Mouse (Mus musculus): ENCODE results near the gene Lman2. TPM values are rescaled to one million over a fixed set of nuclear protein-coding genes. Genes with fewer than 3 reads are reported as not detected.

Lman2 gene
- polyA plus RNA-seq, 1 experiment from 2014 or later = 85.4 TPM

DNA sequence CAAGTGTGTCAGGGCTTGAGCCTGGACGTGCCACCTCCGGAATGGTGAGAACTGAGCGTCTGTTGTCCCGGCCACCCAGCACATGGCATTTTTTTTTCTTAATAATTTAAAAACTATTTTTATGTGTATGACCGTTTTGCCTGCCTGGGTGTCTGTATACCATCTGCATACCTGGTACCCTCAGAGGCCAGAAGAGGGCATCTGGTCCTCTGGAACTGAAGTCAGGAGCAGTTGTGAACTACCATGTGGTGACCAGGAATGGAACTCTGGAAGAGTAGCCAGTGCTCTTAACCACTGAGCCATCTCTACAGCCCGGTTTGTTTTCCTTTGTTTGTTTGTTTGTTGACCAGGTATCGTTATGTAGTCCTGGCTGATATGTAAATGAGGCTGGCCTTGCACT, 5.8 kb upstream of the Lman2 start:
- ATAC-seq = no peak

DNA sequence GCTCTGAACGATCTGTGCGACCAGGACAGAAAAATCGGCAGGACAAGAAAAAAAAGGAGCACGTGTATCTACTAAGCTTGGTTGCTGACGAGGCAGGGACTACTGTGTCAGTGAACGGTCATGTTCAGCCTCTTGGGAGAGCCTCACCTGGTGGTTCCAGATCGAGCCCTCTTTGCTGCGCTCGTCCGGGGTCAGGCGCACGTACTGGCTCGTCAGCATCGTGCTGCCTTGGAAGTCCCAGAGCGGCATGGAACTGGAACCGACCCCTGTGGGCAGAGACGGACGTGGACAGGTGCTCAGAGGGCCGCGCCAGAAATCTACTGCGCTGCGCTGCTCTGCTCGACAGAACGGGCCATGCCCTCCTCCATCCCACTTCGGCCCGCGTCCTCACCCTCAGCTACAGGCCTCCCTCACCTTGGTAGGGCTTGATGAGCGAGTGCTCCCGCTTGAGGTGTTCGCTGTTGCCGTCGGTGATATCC, 570 bp downstream of the Lman2 start:
- under 1% methylated on average over 32 of the region's 32 CpGs for WGBS (ENCODE audit: insufficient replicate concordance)

More for the DNA sequence above, 5.8 kb upstream of the Lman2 start:
- no peak overlapping the region for H3K4me2 ChIP-seq
- H3K36me3 ChIP-seq = no peaks in the 10 kb centered on the region
- WGBS (ENCODE audit: insufficient replicate concordance) = 65% methylated on average over 7 of the region's 7 CpGs
- H3K27ac ChIP-seq = no peak overlapping the region
- no peak overlapping the region for H3K9ac ChIP-seq
- H3K9me3 ChIP-seq (replicated peaks) = no peaks in the 10 kb centered on the region
- H3K4me3 ChIP-seq = no peak overlapping the region
- H3K27me3 ChIP-seq (replicated peaks) = peaks cover 14% of the 10 kb centered on the region; the same call in 1 of the 2 replicates
- H3K4me1 ChIP-seq = peaks cover 38% of the 10 kb centered on the region

DNA sequence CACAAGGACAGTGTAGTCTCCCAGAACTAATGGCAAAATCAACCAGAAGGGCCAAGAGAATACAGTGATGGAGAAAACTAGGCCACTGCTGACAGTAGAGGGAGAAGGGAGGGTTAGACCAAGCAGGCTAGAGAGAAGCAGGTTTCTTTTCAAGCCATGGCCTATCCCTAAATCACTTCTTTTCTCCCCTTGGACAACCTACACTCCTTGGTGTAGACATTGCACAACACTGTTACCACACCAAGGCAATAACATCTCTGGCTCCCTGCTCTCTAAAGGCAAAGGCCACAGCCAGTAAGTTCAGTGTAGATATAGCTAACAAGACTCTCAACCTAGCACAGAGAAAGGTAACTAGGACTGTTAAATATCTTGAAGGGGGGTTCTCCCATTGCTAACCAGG, 1.4 kb downstream of the Lman2 start:
- peak overlapping the region; percentile 89 for H3K4me3 ChIP-seq
- no peak overlapping the region; the same call in 1 of the 2 replicates for H3K27ac ChIP-seq
- H3K36me3 ChIP-seq = peaks cover 55% of the 10 kb centered on the region
- no peaks in the 10 kb centered on the region for H3K27me3 ChIP-seq (replicated peaks)
- ATAC-seq = no peak
- peaks cover 43% of the 10 kb centered on the region for H3K4me1 ChIP-seq
- H3K4me2 ChIP-seq = peak overlapping the region; percentile 86
- H3K9ac ChIP-seq = peak overlapping the region; percentile 92
- H3K9me3 ChIP-seq (replicated peaks) = no peaks in the 10 kb centered on the region

More for the DNA sequence above, 570 bp downstream of the Lman2 start:
- peak; percentile 44 for ATAC-seq
- H3K4me3 ChIP-seq = peak overlapping the region; percentile 89
- no peaks in the 10 kb centered on the region for H3K27me3 ChIP-seq (replicated peaks)
- peaks cover 46% of the 10 kb centered on the region for H3K36me3 ChIP-seq
- H3K9ac ChIP-seq = peak overlapping the region; percentile 92
- peak overlapping the region; percentile 96 for H3K27ac ChIP-seq
- no peaks in the 10 kb centered on the region for H3K9me3 ChIP-seq (replicated peaks)
- H3K4me1 ChIP-seq = peaks cover 46% of the 10 kb centered on the region
- peak overlapping the region; percentile 86 for H3K4me2 ChIP-seq

DNA sequence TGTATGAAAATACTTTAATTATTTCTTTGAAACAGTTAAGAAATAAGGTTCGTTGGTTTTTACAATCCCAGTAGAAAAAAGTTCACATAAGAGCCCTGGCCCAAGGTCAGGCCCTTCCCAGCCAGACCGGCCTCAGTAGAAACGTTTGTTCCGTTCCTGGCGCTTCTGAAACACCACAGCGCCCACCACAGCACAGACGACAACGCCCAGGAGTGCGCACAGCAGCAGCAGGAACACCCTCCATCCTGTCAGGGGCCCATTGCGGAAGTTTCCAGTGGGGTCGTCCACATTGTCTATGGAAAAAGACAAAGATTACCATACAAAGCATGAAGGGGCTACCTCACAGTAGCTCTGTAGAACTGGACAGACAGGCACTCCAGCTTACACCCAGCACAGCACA, 15.8 kb downstream of the Lman2 start:
- Histone ChIP-seq H3K27me3 (replicated peaks) (no peaks in the 10 kb centered on the region), H3K4me1 (0 out of 2 replicates have a peak, but pooled peaks cover 7% of the 10 kb centered on the region)
- no peak for ATAC-seq

DNA sequence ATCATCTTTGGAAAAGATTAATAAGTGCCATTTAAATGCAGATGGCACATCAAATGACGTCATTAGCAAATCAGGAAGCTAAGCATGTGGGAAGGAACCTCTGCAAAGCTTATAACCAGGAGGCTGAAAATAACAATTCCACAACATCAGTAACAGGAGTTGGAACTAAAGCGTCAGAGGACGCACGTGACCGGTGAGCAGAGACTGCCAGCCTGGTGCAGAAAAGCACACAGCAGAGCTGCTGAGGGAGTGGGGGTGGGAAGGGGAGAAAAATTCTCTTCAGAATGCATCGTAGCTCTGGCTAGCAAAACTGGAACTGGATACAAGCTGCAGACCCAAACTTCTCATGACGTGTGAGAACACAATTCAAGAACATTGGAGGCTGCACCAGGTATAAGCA, 18.3 kb downstream of the Lman2 start:
- Histone ChIP-seq H3K4me2 (no peak overlapping the region), H3K36me3 (peaks cover 57% of the 10 kb centered on the region), H3K27ac (no peak overlapping the region), H3K9me3 (replicated peaks) (no peaks in the 10 kb centered on the region), H3K27me3 (replicated peaks) (no peaks in the 10 kb centered on the region), H3K4me1 (peaks cover 11% of the 10 kb centered on the region), H3K4me3 (no peak overlapping the region), H3K9ac (no peak overlapping the region)
- no peak for ATAC-seq
- WGBS (ENCODE audit: insufficient replicate concordance) = 79% methylated on average over 7 of the region's 7 CpGs

More for the DNA sequence above, 15.8 kb downstream of the Lman2 start:
- no peak overlapping the region for H3K4me3 ChIP-seq
- no peak overlapping the region for H3K27ac ChIP-seq
- no peak overlapping the region for H3K4me2 ChIP-seq
- H3K9ac ChIP-seq = no peak overlapping the region
- 73% methylated on average over 11 of the region's 11 CpGs for WGBS (ENCODE audit: insufficient replicate concordance)
- peaks cover 82% of the 10 kb centered on the region for H3K36me3 ChIP-seq
- H3K9me3 ChIP-seq (replicated peaks) = no peaks in the 10 kb centered on the region

DNA sequence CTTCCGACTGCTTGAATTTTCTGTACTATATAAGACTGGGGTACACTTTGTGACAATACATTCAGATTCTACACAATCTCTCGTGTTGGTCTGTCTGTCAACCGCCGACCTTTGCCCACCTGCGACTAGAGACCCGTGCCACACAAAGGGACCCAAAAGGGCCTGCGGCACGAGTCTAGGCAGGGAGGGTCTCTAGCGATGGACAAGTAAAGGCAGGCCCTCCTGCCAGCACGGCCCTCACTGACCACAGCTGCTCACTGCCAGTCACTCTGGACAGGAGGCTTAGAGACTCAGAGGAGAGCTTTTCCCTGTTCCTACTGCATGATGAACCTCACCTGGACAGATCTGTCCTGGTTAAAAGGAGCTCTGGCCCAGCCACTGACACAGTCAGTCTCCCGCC, 20.1 kb downstream of the Lman2 start:
- ATAC-seq = no peak
- no peak overlapping the region for H3K9ac ChIP-seq
- WGBS (ENCODE audit: insufficient replicate concordance) = 48% methylated on average over 11 of the region's 11 CpGs

DNA sequence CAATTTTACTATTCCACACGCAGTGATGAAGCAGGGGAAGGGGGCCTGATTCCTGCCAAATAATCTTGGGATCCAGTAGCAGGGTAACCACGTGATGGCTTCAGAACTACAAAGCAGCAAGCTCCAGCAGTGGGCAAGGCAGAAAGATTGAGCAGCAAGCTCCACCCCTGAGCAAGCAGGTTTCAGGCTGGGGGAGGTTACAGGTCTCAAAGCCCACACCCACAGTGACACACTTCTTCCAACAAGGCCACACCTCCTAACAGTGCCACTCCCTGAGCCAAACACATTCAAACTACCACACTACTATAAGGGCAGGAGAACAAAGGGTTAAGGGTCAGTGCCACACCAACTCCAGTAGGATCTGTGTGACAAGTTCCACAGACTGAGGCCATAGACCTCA, 23.3 kb downstream of the Lman2 start:
- 31% methylated on average over 2 of the region's 2 CpGs for WGBS (ENCODE audit: insufficient replicate concordance)
- Histone ChIP-seq H3K36me3 (peaks cover 7% of the 10 kb centered on the region), H3K4me3 (no peak overlapping the region), H3K4me1 (peaks cover 28% of the 10 kb centered on the region), H3K4me2 (peak overlapping the region; percentile 14; the same call in 1 of the 2 replicates), H3K9ac (no peak overlapping the region), H3K9me3 (replicated peaks) (no peaks in the 10 kb centered on the region), H3K27ac (no peak overlapping the region), H3K27me3 (replicated peaks) (peaks cover 14% of the 10 kb centered on the region; the same call in 1 of the 2 replicates)
- peak; percentile 81 for ATAC-seq

More for the DNA sequence above, 20.1 kb downstream of the Lman2 start:
- Histone ChIP-seq H3K27me3 (replicated peaks) (no peaks in the 10 kb centered on the region), H3K9me3 (replicated peaks) (no peaks in the 10 kb centered on the region), H3K4me2 (no peak overlapping the region), H3K4me1 (peaks cover 28% of the 10 kb centered on the region), H3K27ac (no peak overlapping the region), H3K4me3 (no peak overlapping the region), H3K36me3 (peaks cover 40% of the 10 kb centered on the region)

DNA sequence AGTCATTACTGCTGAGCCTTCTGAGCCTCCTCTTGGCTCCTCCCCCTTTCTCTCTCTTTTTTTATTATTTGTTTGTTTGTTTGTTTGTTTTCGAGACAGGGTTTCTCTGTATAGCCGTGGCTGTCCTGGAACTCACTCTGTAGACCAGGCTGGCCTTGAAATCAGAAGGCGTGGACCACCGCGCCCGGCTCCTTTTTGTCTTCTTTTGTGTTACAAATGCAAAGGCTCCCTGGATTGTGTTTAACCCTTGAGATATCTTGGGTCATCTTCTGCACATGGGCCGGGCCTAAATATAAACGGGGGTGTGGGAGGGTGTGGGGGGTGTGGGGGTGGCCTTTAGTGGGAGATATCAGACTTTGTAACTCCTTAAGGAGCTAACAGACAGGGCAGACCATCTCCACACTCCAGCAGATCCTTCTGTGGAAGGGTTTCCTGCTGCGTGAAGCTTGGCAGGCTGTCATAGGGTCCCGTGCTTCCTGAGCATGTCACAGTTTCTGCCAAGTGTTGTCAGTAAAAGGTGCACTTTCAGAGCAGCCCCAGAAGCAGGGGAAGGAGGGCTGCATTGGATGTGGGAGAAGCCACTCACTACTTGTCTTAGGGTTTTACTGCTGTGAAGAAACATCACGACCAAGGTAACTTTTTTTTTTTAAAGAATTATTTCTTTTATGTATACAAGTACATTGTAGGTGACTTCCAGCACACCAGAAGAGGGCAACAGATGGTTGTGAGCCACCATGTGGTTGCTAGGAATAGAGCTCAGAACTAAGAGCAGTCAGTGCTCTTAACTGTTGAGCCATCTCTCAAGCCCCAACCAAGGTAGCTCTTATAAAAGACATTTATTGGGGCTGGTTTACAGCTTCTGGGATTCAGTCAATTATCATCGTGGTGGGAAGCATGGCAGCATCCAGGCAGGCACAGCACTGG, 24.2 kb downstream of the Lman2 start:
- H3K9ac ChIP-seq = no peak overlapping the region
- H3K4me1 ChIP-seq = peaks cover 24% of the 10 kb centered on the region
- H3K27me3 ChIP-seq (replicated peaks) = peaks cover 18% of the 10 kb centered on the region; the same call in 1 of the 2 replicates
- no peak overlapping the region for H3K27ac ChIP-seq
- no peaks in the 10 kb centered on the region for H3K9me3 ChIP-seq (replicated peaks)
- ATAC-seq = no peak
- H3K4me3 ChIP-seq = no peak overlapping the region
- H3K4me2 ChIP-seq = no peak overlapping the region
- 64% methylated on average over 12 of the region's 12 CpGs for WGBS (ENCODE audit: insufficient replicate concordance)
- no peaks in the 10 kb centered on the region for H3K36me3 ChIP-seq

DNA sequence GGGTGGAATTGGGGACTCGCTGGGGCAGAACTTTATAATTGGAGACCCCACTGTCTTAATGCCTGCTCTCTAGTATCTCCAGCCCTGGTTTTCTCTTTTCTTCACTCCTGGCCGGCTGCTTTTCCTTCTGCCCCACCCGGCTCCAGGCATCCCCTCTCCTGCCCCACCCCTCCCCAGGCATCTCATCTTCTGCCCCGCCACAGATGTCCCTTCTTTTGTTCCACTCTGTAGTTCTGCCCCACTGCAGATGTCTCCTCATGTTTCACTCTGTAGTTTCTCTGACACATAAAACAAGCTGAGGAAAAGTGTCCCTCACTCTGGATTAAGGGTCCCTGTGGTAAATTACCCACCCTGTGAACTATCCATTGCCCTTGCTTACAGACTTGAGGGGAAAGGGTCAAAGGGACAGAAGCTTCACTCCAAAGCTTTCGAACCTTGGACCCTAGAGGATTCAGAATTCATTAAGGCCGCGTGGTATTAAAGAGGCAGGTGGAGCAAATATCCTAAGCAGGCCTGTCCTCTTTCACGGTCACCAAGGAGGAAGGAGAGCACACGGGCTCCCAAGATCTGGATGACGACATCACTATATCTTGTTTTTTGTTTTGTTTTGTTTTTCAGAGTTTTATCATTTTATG, 25.1 kb downstream of the Lman2 start:
- Histone ChIP-seq H3K36me3 (no peaks in the 10 kb centered on the region), H3K9me3 (replicated peaks) (no peaks in the 10 kb centered on the region), H3K4me2 (no peak overlapping the region), H3K4me3 (no peak overlapping the region), H3K4me1 (peaks cover 21% of the 10 kb centered on the region), H3K9ac (no peak overlapping the region), H3K27ac (no peak overlapping the region), H3K27me3 (replicated peaks) (peaks cover 20% of the 10 kb centered on the region; the same call in 1 of the 2 replicates)
- no peak for ATAC-seq
- WGBS (ENCODE audit: insufficient replicate concordance) = 76% methylated on average over 10 of the region's 10 CpGs

DNA sequence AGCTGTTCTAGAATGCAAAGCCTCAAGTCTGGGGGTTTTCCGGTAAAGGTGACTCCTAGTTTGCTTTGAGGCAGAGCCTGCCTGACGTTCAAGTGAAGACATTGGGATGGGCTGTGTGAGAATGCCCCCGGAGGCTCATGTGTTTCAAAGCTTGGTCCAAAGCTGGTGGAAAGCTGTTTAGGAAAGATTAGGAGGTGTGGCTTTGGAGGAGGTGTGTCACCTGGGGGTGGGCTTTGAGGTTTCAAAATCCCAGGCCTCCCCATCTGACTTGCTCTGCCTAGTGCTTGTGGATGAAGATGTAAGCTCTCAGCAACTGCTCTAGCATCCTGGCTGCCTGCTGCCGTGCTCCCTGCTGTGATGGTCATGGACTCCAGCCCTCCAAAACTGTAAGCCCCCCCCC, 26.9 kb downstream of the Lman2 start:
- peaks cover 27% of the 10 kb centered on the region; the same call in 1 of the 2 replicates for H3K27me3 ChIP-seq (replicated peaks)
- no peak overlapping the region for H3K27ac ChIP-seq
- no peak overlapping the region for H3K4me2 ChIP-seq
- H3K4me3 ChIP-seq = no peak overlapping the region
- peaks cover 37% of the 10 kb centered on the region for H3K4me1 ChIP-seq
- H3K9ac ChIP-seq = no peak overlapping the region
- no peaks in the 10 kb centered on the region for H3K9me3 ChIP-seq (replicated peaks)
- ATAC-seq = no peak
- H3K36me3 ChIP-seq = no peaks in the 10 kb centered on the region
- 69% methylated on average over 4 of the region's 4 CpGs for WGBS (ENCODE audit: insufficient replicate concordance)

DNA sequence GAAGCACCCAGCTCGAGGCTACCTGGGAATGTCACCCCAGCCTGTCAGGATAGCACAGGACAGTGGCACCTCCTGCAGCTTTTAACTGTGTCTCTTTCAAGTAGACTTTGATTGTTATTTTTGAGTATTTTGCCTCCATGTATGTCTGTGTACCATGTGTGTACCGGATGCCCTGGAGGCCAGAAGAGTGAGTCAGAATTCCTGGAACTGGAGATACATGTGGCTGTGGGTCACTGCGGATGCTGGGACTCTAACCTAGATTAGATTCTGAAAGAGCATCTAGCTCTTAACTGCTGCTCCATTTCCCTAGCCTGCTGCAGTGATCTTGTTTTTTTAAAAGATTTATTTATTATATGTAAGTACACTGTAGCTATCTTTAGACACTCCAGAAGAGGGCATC, 30.3 kb downstream of the Lman2 start:
- no peak for ATAC-seq
- 55% methylated on average over 3 of the region's 3 CpGs for WGBS (ENCODE audit: insufficient replicate concordance)
- Histone ChIP-seq H3K9ac (no peak overlapping the region), H3K27me3 (replicated peaks) (peaks cover 27% of the 10 kb centered on the region; the same call in 1 of the 2 replicates), H3K4me2 (no peak overlapping the region), H3K9me3 (replicated peaks) (no peaks in the 10 kb centered on the region), H3K27ac (no peak overlapping the region), H3K36me3 (peaks cover 9% of the 10 kb centered on the region), H3K4me3 (no peak overlapping the region), H3K4me1 (peaks cover 43% of the 10 kb centered on the region)

Data from liver, embryonic 12.5 days (tissue).